Mouse (Mus musculus): ENCODE measurements around the gene Fam185a. TPM values are rescaled to one million over a fixed set of nuclear protein-coding genes. Genes with fewer than 3 reads are reported as not detected.

Fam185a gene
- polyA plus RNA-seq, 1 experiment from 2014 or later, result 5.7 TPM

- no peak overlapping the region for H3K4me2 ChIP-seq
- H3K9ac ChIP-seq (replicated peaks), result no peak overlapping the region
- no peak overlapping the region for H3K4me3 ChIP-seq (replicated peaks)
- H3K27me3 ChIP-seq, result no peaks in the 10 kb centered on the region
- H3K27ac ChIP-seq, result no peak overlapping the region
- 60% methylated on average over 11 of the region's 11 CpGs for WGBS
- no peaks in the 10 kb centered on the region for H3K36me3 ChIP-seq
- H3K4me1 ChIP-seq (replicated peaks), result 0 out of 2 replicates have a peak, but pooled peaks cover 4% of the 10 kb centered on the region
- ATAC-seq (ENCODE audit: insufficient number of reproducible peaks, insufficient read depth, low FRiP score, low TSS enrichment, low read depth), result peak; percentile 68; the same call in 1 of the 2 replicates
- H3K9me3 ChIP-seq, result no peaks in the 10 kb centered on the region
These were observed 9.6 kb downstream of the Fam185a start for GRCm38 (mm10) chr5:21434148-21434929.

- Histone ChIP-seq H3K27ac (no peak overlapping the region), H3K9me3 (no peaks in the 10 kb centered on the region), H3K4me1 (replicated peaks) (0 out of 2 replicates have a peak, but pooled peaks cover 4% of the 10 kb centered on the region), H3K4me3 (replicated peaks) (no peak overlapping the region), H3K27me3 (no peaks in the 10 kb centered on the region), H3K36me3 (no peaks in the 10 kb centered on the region), H3K9ac (replicated peaks) (no peak overlapping the region), H3K4me2 (no peak overlapping the region)
- 74% methylated on average over 8 of the region's 8 CpGs for WGBS
- ATAC-seq (ENCODE audit: insufficient number of reproducible peaks, insufficient read depth, low FRiP score, low TSS enrichment, low read depth), result no peak
These were observed 11.8 kb downstream of the Fam185a start for GRCm38 (mm10) chr5:21436471-21436975.

GRCm38 (mm10) chr5:21438428-21438827, 13.7 kb downstream of the Fam185a start:
- ATAC-seq (ENCODE audit: insufficient number of reproducible peaks, insufficient read depth, low FRiP score, low TSS enrichment, low read depth), result no peak
- WGBS, result 91% methylated on average over 9 of the region's 9 CpGs

GRCm38 (mm10) chr5:21439446-21440110, 14.8 kb downstream of the Fam185a start:
- Histone ChIP-seq H3K9ac (replicated peaks) (no peak overlapping the region), H3K4me2 (no peak overlapping the region), H3K27me3 (no peaks in the 10 kb centered on the region), H3K4me3 (replicated peaks) (no peak overlapping the region), H3K36me3 (no peaks in the 10 kb centered on the region), H3K9me3 (no peaks in the 10 kb centered on the region), H3K27ac (no peak overlapping the region), H3K4me1 (replicated peaks) (0 out of 2 replicates have a peak, but pooled peaks cover 2% of the 10 kb centered on the region)
- 88% methylated on average over 7 of the region's 7 CpGs for WGBS
- no peak for ATAC-seq (ENCODE audit: insufficient number of reproducible peaks, insufficient read depth, low FRiP score, low TSS enrichment, low read depth)

More at GRCm38 (mm10) chr5:21438428-21438827, 13.7 kb downstream of the Fam185a start:
- Histone ChIP-seq H3K9ac (replicated peaks) (no peak overlapping the region), H3K9me3 (no peaks in the 10 kb centered on the region), H3K4me1 (replicated peaks) (0 out of 2 replicates have a peak, but pooled peaks cover 4% of the 10 kb centered on the region), H3K4me2 (no peak overlapping the region), H3K4me3 (replicated peaks) (no peak overlapping the region), H3K36me3 (no peaks in the 10 kb centered on the region), H3K27me3 (no peaks in the 10 kb centered on the region), H3K27ac (no peak overlapping the region)

GRCm38 (mm10) chr5:21440833-21441530, 16.2 kb downstream of the Fam185a start:
- H3K4me2 ChIP-seq, result no peak overlapping the region
- H3K9ac ChIP-seq (replicated peaks), result no peak overlapping the region
- H3K36me3 ChIP-seq, result no peaks in the 10 kb centered on the region
- H3K27ac ChIP-seq, result no peak overlapping the region
- H3K4me1 ChIP-seq (replicated peaks), result no peaks in the 10 kb centered on the region
- H3K27me3 ChIP-seq, result no peaks in the 10 kb centered on the region
- no peak overlapping the region for H3K4me3 ChIP-seq (replicated peaks)
- H3K9me3 ChIP-seq, result no peaks in the 10 kb centered on the region
- WGBS, result 80% methylated on average over 8 of the region's 8 CpGs
- ATAC-seq (ENCODE audit: insufficient number of reproducible peaks, insufficient read depth, low FRiP score, low TSS enrichment, low read depth), result no peak

- H3K9ac ChIP-seq (replicated peaks), result no peak overlapping the region
- H3K27ac ChIP-seq, result 0 out of 2 replicates have a peak overlapping the region, but pooled peaks have one; percentile 31
- no peak overlapping the region for H3K4me3 ChIP-seq (replicated peaks)
- 0 out of 2 replicates have a peak, but pooled peaks cover 5% of the 10 kb centered on the region for H3K4me1 ChIP-seq (replicated peaks)
- no peaks in the 10 kb centered on the region for H3K27me3 ChIP-seq
- H3K36me3 ChIP-seq, result no peaks in the 10 kb centered on the region
- no peak overlapping the region for H3K4me2 ChIP-seq
- no peak for ATAC-seq (ENCODE audit: insufficient number of reproducible peaks, insufficient read depth, low FRiP score, low TSS enrichment, low read depth)
- 72% methylated on average over 7 of the region's 7 CpGs for WGBS
- no peaks in the 10 kb centered on the region for H3K9me3 ChIP-seq
These were observed 42.6 kb downstream of the Fam185a start for GRCm38 (mm10) chr5:21467387-21467786.

GRCm38 (mm10) chr5:21468100-21468499, 43.3 kb downstream of the Fam185a start:
- no peak overlapping the region for H3K4me3 ChIP-seq (replicated peaks)
- no peaks in the 10 kb centered on the region for H3K9me3 ChIP-seq
- H3K4me1 ChIP-seq (replicated peaks), result 0 out of 2 replicates have a peak, but pooled peaks cover 5% of the 10 kb centered on the region
- H3K4me2 ChIP-seq, result no peak overlapping the region
- H3K27me3 ChIP-seq, result no peaks in the 10 kb centered on the region
- H3K9ac ChIP-seq (replicated peaks), result no peak overlapping the region
- 80% methylated on average over 12 of the region's 12 CpGs for WGBS
- no peaks in the 10 kb centered on the region for H3K36me3 ChIP-seq
- H3K27ac ChIP-seq, result no peak overlapping the region
- ATAC-seq (ENCODE audit: insufficient number of reproducible peaks, insufficient read depth, low FRiP score, low TSS enrichment, low read depth), result no peak

GRCm38 (mm10) chr5:21478428-21478827, 53.7 kb downstream of the Fam185a start:
- 94% methylated on average over 5 of the region's 5 CpGs for WGBS
- H3K4me2 ChIP-seq, result no peak overlapping the region

GRCm38 (mm10) chr5:21479746-21480145, 55.0 kb downstream of the Fam185a start:
- no peak for ATAC-seq (ENCODE audit: insufficient number of reproducible peaks, insufficient read depth, low FRiP score, low TSS enrichment, low read depth)
- 78% methylated on average over 5 of the region's 5 CpGs for WGBS
- Histone ChIP-seq H3K27ac (no peak overlapping the region), H3K4me2 (no peak overlapping the region), H3K36me3 (0 out of 2 replicates have a peak, but pooled peaks cover 7% of the 10 kb centered on the region), H3K27me3 (no peaks in the 10 kb centered on the region), H3K4me3 (replicated peaks) (no peak overlapping the region), H3K9me3 (no peaks in the 10 kb centered on the region), H3K4me1 (replicated peaks) (peaks cover 19% of the 10 kb centered on the region), H3K9ac (replicated peaks) (no peak overlapping the region)

More at GRCm38 (mm10) chr5:21478428-21478827, 53.7 kb downstream of the Fam185a start:
- ATAC-seq (ENCODE audit: insufficient number of reproducible peaks, insufficient read depth, low FRiP score, low TSS enrichment, low read depth), result no peak
- H3K27ac ChIP-seq, result no peak overlapping the region
- no peak overlapping the region for H3K9ac ChIP-seq (replicated peaks)
- H3K36me3 ChIP-seq, result 0 out of 2 replicates have a peak, but pooled peaks cover 7% of the 10 kb centered on the region
- H3K4me1 ChIP-seq (replicated peaks), result peaks cover 16% of the 10 kb centered on the region
- H3K4me3 ChIP-seq (replicated peaks), result no peak overlapping the region
- no peaks in the 10 kb centered on the region for H3K27me3 ChIP-seq
- no peaks in the 10 kb centered on the region for H3K9me3 ChIP-seq

GRCm38 (mm10) chr5:21481521-21481920, 56.8 kb downstream of the Fam185a start:
- H3K4me2 ChIP-seq, result no peak overlapping the region
- H3K4me3 ChIP-seq (replicated peaks), result no peak overlapping the region
- peaks cover 28% of the 10 kb centered on the region for H3K4me1 ChIP-seq (replicated peaks)
- no peak overlapping the region for H3K9ac ChIP-seq (replicated peaks)
- H3K9me3 ChIP-seq, result no peaks in the 10 kb centered on the region
- H3K36me3 ChIP-seq, result 0 out of 2 replicates have a peak, but pooled peaks cover 7% of the 10 kb centered on the region
- whole genome bisulfite sequencing, result 87% methylated on average over 6 of the region's 6 CpGs
- no peak overlapping the region for H3K27ac ChIP-seq
- no peaks in the 10 kb centered on the region for H3K27me3 ChIP-seq
- ATAC-seq (ENCODE audit: insufficient number of reproducible peaks, insufficient read depth, low FRiP score, low TSS enrichment, low read depth), result no peak
